Mouse (Mus musculus): Measurements from ENCODE around the gene Col24a1. TPM values are rescaled to one million over a fixed set of nuclear protein-coding genes. Genes with fewer than 3 reads are reported as not detected.
"Not testable (repeated sequence)": the region's sequence is repeated elsewhere in the genome, so short reads cannot be mapped to it uniquely, and the experiment has no call there.

Gene Col24a1
- polyA plus RNA-seq, 1 experiment = 11.9 TPM

GRCm38 (mm10) chr3:145438352-145438751 lies 146.1 kb downstream of the Col24a1 start:
- Histone ChIP-seq H3K4me1 (ENCODE audit: control insufficient read depth, insufficient read depth, low read length) (no peaks in the 10 kb centered on the region), H3K4me3 (ENCODE audit: insufficient read depth, low read length) (no peak overlapping the region), H3K27ac (ENCODE audit: insufficient read depth, low read length) (no peak overlapping the region)
- TF ChIP-seq POLR2A (IDR thresholded peaks at IDR 0.05; ENCODE audit: low read depth, low read length) (no peak), CTCF (IDR thresholded peaks at IDR 0.05; ENCODE audit: borderline replicate concordance, insufficient read depth, low read length) (no peak)

GRCm38 (mm10) chr3:145439086-145439485 lies 146.8 kb downstream of the Col24a1 start:
- TF ChIP-seq CTCF (IDR thresholded peaks at IDR 0.05; ENCODE audit: borderline replicate concordance, insufficient read depth, low read length) = no peak
- TF ChIP-seq POLR2A (IDR thresholded peaks at IDR 0.05; ENCODE audit: low read depth, low read length) = no peak
- no peak overlapping the region for H3K4me3 ChIP-seq (ENCODE audit: insufficient read depth, low read length)
- H3K27ac ChIP-seq (ENCODE audit: insufficient read depth, low read length) = no peak overlapping the region
- H3K4me1 ChIP-seq (ENCODE audit: control insufficient read depth, insufficient read depth, low read length) = no peaks in the 10 kb centered on the region

- Histone ChIP-seq H3K27ac (ENCODE audit: insufficient read depth, low read length) (no peak overlapping the region), H3K4me3 (ENCODE audit: insufficient read depth, low read length) (no peak overlapping the region), H3K4me1 (ENCODE audit: control insufficient read depth, insufficient read depth, low read length) (no peaks in the 10 kb centered on the region)
- TF ChIP-seq CTCF (IDR thresholded peaks at IDR 0.05; ENCODE audit: borderline replicate concordance, insufficient read depth, low read length) (no peak), POLR2A (IDR thresholded peaks at IDR 0.05; ENCODE audit: low read depth, low read length) (no peak)
Observed at GRCm38 (mm10) chr3:145440993-145441392, 148.7 kb downstream of the Col24a1 start.

DNA sequence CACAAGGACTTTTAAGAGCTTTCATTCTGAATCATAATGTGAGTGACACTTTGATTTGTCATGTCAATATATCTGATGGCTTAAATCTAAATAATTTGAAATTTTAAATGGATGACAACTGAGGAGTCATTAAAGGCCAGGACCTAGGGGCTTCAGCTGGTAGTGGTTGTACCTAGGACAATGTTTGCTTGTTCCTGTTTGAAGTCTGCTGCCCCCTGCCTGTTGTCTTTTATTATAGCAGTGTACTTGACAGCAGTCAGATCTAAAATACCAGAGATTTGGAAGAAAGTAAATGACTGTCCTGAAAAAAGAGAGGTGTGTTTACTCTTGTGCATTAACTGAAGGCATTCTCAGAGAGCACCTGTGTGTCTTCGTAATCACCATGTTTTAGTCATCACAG lies 150.0 kb downstream of the Col24a1 start:
- Histone ChIP-seq H3K4me3 (ENCODE audit: insufficient read depth, low read length) (no peak overlapping the region), H3K4me1 (ENCODE audit: control insufficient read depth, insufficient read depth, low read length) (no peaks in the 10 kb centered on the region), H3K27ac (ENCODE audit: insufficient read depth, low read length) (no peak overlapping the region)
- TF ChIP-seq CTCF (IDR thresholded peaks at IDR 0.05; ENCODE audit: borderline replicate concordance, insufficient read depth, low read length) (no peak), POLR2A (IDR thresholded peaks at IDR 0.05; ENCODE audit: low read depth, low read length) (no peak)

- not testable (repeated sequence) for H3K27ac ChIP-seq (ENCODE audit: insufficient read depth, low read length); H3K4me3 ChIP-seq (ENCODE audit: insufficient read depth, low read length); H3K4me1 ChIP-seq (ENCODE audit: control insufficient read depth, insufficient read depth, low read length)
Observed at GRCm38 (mm10) chr3:145443167-145443566, 150.9 kb downstream of the Col24a1 start.

DNA sequence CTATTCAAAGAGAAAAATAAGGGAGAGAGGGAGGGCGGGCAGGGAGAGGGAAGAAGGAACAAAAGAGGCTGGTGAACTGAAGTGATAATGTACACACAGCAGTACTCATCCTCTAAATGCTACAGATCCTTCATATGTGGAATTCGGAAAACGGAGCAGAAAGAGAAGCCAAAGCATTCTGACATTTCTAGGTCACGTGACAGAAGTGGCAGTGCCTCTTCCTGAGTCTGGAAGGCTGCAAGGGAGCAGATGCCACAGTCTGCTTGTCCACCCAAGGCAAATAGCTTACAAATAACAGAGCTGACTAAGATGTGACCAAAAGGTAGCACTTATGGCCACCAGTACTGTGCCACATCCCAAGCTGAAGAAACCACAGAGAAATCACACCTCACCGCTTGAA lies 164.8 kb downstream of the Col24a1 start:
- no peak for TF ChIP-seq CTCF (IDR thresholded peaks at IDR 0.05; ENCODE audit: borderline replicate concordance, insufficient read depth, low read length)
- TF ChIP-seq POLR2A (IDR thresholded peaks at IDR 0.05; ENCODE audit: low read depth, low read length) = no peak
- no peak overlapping the region for H3K4me3 ChIP-seq (ENCODE audit: insufficient read depth, low read length)
- H3K27ac ChIP-seq (ENCODE audit: insufficient read depth, low read length) = no peak overlapping the region

GRCm38 (mm10) chr3:145462351-145462750 lies 170.1 kb downstream of the Col24a1 start:
- TF ChIP-seq POLR2A (IDR thresholded peaks at IDR 0.05; ENCODE audit: low read depth, low read length) (no peak), CTCF (IDR thresholded peaks at IDR 0.05; ENCODE audit: borderline replicate concordance, insufficient read depth, low read length) (no peak)
- no peak overlapping the region for H3K4me3 ChIP-seq (ENCODE audit: insufficient read depth, low read length)
- H3K4me1 ChIP-seq (ENCODE audit: control insufficient read depth, insufficient read depth, low read length) = no peaks in the 10 kb centered on the region
- no peak overlapping the region for H3K27ac ChIP-seq (ENCODE audit: insufficient read depth, low read length)

More for the DNA sequence above, 164.8 kb downstream of the Col24a1 start:
- no peaks in the 10 kb centered on the region for H3K4me1 ChIP-seq (ENCODE audit: control insufficient read depth, insufficient read depth, low read length)

- Histone ChIP-seq H3K27ac (ENCODE audit: insufficient read depth, low read length) (no peak overlapping the region), H3K4me3 (ENCODE audit: insufficient read depth, low read length) (no peak overlapping the region), H3K4me1 (ENCODE audit: control insufficient read depth, insufficient read depth, low read length) (no peaks in the 10 kb centered on the region)
- no peak for TF ChIP-seq CTCF (IDR thresholded peaks at IDR 0.05; ENCODE audit: borderline replicate concordance, insufficient read depth, low read length)
Observed at GRCm38 (mm10) chr3:145463731-145464130, 171.5 kb downstream of the Col24a1 start.

DNA sequence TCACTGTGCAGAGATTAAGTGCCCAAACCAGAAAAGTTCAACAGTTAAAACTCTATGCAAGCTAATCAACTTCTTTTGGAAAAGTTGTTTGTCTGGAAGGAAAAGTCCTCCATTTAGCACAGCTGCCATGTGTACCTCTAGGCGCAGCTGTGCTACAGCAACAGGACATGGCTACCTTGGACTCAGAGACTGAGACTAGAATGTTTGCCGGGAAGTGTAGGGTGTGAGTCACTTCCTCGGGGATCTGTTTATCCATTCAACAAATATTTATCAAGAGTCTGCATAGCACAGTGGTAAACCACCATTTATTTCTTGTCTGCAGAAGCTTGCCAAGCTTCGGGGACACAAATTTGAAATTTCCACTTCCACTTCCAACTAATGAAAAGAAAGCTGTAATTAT lies 178.8 kb downstream of the Col24a1 start:
- Histone ChIP-seq H3K4me3 (ENCODE audit: insufficient read depth, low read length) (no peak overlapping the region), H3K4me1 (ENCODE audit: control insufficient read depth, insufficient read depth, low read length) (peaks cover 8% of the 10 kb centered on the region; the same call in 1 of the 2 replicates), H3K27ac (ENCODE audit: insufficient read depth, low read length) (peak overlapping the region; percentile 44; the same call in 1 of the 2 replicates)
- TF ChIP-seq CTCF (IDR thresholded peaks at IDR 0.05; ENCODE audit: borderline replicate concordance, insufficient read depth, low read length) (no peak), POLR2A (IDR thresholded peaks at IDR 0.05; ENCODE audit: low read depth, low read length) (no peak)

- no peak overlapping the region for H3K27ac ChIP-seq (ENCODE audit: insufficient read depth, low read length)
- H3K4me3 ChIP-seq (ENCODE audit: insufficient read depth, low read length) = no peak overlapping the region
- H3K4me1 ChIP-seq (ENCODE audit: control insufficient read depth, insufficient read depth, low read length) = peaks cover 8% of the 10 kb centered on the region; the same call in 1 of the 2 replicates
- no peak for TF ChIP-seq CTCF (IDR thresholded peaks at IDR 0.05; ENCODE audit: borderline replicate concordance, insufficient read depth, low read length)
- TF ChIP-seq POLR2A (IDR thresholded peaks at IDR 0.05; ENCODE audit: low read depth, low read length) = no peak
Observed at GRCm38 (mm10) chr3:145474163-145474562, 181.9 kb downstream of the Col24a1 start.

DNA sequence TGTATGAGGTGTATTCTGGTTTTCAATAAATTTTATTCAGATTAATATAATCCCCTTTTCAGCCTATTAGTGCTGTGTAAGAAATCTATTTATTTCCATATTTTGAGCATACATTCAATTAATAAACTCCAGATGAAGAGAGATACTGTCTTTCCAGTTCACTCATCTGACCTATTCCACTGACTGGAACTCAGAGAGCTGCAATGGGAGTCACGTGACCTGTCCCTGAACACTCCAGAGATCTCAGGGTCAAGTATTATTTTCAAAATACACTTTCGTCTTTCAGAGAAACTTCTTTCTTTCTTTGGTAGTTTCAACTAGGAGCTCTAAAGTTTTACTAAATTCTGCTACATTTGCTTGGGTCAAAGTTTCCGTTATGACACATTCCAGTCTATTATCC lies 184.4 kb downstream of the Col24a1 start:
- H3K27ac ChIP-seq (ENCODE audit: insufficient read depth, low read length) = no peak overlapping the region
- peaks cover 5% of the 10 kb centered on the region; the same call in 1 of the 2 replicates for H3K4me1 ChIP-seq (ENCODE audit: control insufficient read depth, insufficient read depth, low read length)
- TF ChIP-seq POLR2A (IDR thresholded peaks at IDR 0.05; ENCODE audit: low read depth, low read length) = no peak
- no peak for TF ChIP-seq CTCF (IDR thresholded peaks at IDR 0.05; ENCODE audit: borderline replicate concordance, insufficient read depth, low read length)
- H3K4me3 ChIP-seq (ENCODE audit: insufficient read depth, low read length) = no peak overlapping the region
